Mouse (Mus musculus) spleen, adult 18-20 months (tissue): ENCODE data around the gene Cyp21a1.
A peak's percentile ranks its signal among the peaks of the same experiment; 100 is the strongest.
"Not testable (repeated sequence)": the region's sequence is repeated elsewhere in the genome, so short reads cannot be mapped to it uniquely, and the experiment has no call there.

ENCODE experiments used
- DNase-seq, 2 experiments: peaks; one replicate each; pipeline ENCODE4 v3.0.0; 2022; ENCODE audit warnings: mixed read lengths in 2 of 2

Cyp21a1 gene

DNA sequence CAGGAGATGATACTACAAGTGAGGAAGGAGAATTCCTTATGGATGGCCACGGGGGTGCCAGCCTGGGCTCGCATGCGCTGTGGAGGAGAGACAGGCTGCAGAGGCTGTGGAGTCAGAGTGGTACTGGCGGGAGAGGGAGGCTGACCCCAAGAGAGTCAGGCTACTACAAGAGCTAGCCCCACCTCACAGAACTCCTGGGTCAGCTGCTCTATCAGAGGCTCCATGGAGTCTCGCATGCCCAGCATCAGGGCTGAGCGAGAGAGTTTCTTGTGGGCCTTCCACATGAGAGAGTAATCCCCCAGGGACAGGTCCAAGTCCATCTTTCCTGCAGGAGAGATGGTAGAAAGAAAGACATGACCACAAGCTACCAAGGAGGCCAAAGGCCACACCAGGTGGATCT is 994 bp downstream of the Cyp21a1 start:
- DNase-seq, result not testable (repeated sequence)

DNA sequence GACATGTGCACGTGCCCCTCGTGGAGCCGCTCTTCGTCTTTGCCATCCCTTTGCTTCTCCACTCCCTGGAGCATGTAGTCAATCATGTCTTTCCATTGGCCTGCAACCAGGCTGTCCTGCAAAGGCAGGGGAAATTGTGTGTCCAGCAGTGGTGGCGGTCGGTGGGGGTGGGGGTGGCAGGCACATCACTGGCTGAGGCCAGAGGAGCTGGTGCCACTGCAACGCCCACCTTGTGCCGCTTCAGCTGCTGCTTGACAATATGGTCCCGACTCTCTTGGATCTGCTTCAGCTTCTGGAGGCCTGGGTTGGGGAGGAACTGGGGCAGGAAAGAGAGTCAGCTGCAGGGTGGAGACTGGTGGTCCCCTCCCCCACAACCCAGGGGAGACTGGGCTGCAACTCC is 1.6 kb downstream of the Cyp21a1 start:
- DNase-seq, result not testable (repeated sequence)

DNA sequence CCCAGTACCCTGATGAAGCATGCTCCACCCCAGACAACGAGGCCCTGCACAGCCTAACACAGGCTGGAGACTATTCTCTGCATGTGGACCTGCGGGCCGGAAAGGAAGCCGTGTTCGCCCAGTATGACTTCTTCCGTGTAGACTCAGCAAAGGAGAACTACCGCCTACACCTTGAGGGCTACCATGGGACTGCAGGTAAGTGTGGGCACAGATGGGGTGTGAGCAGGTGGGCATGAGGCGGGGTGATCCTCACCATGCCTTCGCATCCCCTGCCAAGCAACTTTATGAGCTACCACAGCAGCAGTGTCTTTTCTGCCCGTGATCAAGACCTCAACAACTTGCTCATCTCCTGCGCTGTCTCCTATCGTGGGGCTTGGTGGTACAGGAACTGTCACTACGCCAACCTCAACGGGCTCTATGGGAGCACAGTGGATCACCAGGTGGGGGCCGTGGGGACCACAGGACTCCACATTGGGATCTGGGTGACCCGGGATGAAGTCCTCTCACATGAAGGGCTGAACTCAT is 3.5 kb downstream of the Cyp21a1 start:
- DNase-seq, result not testable (repeated sequence)

DNA sequence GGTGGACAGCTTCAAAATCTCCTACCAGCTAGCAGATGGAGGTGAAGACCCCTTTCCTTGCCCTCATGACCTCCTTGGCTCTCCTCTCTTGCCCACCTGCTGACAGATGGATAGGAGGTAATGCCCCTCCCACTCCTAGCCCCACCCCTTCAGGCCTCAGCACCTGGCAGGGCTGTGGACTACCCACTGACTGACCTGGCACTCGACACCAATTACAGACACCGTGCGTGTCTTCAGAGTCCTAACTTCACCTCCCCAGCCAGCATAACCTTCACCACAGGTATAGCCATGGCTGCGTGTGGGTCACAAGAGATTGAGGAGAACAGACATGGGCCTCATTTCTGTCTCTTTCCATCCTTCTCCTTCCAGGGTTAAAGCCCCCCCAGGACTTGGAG is 4.8 kb downstream of the Cyp21a1 start:
- DNase-seq, result no peak

DNA sequence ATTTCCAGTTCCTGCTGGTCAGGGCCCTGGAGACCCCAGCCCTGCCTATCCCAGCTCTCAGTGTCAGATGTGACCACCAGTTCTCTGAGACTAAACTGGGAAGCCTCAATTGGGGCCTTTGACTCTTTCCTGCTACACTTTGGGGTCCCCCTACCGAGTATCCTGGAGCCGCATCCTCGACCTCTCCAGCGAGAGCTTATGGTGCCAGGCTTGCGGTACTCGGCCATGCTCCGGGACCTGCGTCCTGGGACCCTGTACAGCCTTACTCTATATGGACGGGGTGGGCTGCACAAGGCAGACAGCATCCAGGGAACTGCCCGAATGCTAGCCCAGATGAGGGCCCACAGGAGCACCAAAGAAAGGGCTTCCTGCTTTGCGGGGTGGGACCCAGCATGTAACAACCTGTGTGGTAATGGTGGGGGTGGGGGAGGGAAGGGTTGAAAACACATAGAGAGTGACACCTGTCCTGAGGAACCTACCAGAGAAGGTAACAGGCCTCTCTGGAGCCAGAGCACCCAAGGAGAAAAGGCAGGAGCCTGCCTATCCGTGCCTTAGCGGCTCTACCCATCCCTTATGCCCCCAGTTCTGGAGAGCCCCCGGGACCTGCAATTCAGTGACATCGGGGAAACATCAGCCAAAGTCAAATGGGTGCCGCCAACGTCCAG is 5.4 kb downstream of the Cyp21a1 start:
- no peak for DNase-seq

DNA sequence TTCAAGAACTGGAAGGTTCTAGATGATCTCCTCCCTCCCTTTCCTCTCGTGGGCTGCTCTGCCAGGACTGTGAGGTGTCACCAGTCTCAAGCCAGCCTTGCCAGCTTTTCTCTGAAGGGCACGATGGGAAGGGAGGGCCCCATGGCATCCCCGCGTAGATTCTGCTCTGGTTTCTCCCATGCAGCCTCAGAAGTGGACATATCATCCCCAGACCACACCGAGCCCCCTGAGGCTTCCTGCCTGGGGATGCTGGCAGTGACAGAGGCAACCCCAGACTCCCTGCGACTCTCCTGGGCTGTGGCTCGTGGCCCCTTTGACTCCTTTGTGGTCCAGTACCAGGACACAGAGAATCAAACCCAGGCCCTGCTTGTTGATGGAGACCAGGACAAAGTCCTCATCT is 6.3 kb downstream of the Cyp21a1 start:
- not testable (repeated sequence) for DNase-seq

DNA sequence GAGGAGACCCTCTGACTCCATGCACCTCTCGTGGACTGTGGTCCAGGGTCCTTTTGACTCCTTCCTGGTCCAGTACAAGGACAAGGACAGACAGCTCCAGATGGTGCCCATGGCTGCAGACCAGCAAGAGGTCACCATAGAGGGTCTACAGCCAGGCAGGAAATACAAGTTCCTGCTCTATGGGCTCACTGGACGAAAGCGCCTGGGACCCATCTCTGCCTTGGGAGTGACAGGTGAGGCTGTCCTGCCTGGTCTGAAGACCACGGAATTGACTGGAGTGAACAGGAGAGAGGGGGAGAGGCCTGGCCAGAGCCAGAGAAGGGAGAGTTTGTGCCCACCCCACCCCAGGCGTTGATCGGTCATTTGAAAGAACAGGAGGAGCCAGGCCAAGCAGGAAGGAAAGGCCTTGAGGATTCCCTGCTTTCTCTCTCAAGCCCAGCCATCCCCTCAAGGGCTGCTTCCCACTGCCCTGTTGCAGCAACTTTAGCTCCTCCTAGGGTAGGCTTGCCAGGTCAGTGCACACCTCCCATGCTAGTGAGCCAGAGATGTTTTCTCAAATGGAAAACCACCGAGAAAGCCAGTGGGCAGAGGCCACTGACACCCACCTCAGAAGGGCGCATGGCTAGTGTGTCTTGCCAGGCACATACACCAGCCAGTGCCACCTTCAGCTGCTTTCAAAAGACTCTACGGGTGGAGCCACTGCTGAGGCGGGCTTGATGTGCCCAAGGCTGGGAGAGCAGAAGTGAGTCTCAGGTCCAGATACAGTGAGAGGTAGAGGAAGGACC is 7.0 kb downstream of the Cyp21a1 start:
- DNase-seq, result not testable (repeated sequence)

DNA sequence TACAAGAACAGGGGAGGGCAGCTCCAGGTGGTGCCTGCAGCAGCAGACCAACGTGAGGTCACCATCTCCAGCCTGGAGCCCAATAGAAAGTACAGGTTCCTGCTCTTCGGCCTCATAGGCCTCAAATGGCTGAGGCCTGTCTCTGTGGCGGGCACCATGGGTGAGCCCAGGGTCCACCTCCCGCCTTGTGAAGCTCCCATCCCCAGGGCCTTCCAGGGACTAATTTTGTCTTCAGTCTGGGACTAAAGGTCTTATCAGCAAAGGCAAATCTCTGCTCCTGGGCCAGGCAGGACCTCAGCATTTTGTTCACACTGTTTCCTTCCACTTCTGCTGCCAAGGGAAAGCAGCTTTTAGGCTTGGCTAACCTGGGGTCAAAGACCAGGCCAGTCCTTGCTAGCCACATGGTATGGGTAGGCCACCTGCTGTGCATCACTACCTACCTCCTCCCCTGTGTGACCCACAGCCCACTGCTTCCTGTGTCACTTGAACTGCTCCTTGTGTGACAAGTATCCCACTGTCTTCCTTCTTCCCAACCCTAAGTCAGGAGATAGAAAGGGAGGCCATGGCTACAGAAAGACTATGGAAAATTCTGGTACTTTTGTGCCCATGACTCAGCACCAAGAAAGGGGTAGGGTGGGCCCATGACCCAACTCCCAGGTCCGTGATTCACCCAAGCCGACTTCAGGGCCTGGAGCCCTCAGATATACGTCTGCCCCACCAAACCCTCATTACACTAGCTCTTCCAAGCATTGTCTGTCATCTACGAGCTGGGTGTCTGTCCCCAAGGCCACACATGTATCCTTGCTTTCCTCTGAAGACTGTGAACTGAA is 7.8 kb downstream of the Cyp21a1 start:
- DNase-seq, result no peak

DNA sequence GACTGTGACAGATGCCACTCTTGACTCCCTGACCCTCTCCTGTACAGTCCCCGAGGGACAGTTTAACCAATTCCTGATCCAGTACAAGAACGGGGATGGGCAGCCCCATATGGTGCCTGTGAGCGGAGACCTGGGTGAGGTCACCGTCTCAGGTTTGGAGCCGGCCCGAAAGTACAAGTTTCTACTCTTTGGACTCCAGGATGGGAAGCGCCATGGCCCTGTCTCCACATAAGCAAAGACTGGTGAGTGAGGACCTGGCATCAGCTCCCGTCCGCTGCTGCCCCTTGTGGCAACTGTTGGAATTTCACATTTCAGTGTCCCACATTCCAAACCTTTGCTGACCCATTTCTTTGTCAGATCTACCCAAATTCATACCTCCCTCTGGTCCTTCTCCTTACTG is 8.7 kb downstream of the Cyp21a1 start:
- DNase-seq, result peak in 1 of 2 experiments; percentile 47

DNA sequence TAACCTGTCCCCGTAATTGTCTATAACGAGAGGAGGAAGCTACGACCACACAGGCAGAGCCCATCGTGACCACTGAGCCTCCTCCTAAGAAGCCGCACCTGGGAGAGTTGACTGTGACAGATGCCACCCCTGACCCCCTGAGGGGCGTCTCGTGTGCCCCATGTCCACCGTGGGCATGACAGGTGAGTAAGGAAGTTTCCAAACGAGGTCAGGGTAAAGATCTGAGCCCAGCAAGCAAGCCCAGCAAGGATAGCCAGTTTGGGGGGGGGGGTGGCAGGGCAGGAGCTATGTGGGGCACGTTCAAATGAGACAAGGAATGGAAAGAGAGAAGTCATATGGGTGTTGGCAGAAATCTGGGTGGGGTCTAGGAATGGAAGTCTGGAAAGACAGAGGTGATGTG is 9.3 kb downstream of the Cyp21a1 start:
- DNase-seq, result no peak

DNA sequence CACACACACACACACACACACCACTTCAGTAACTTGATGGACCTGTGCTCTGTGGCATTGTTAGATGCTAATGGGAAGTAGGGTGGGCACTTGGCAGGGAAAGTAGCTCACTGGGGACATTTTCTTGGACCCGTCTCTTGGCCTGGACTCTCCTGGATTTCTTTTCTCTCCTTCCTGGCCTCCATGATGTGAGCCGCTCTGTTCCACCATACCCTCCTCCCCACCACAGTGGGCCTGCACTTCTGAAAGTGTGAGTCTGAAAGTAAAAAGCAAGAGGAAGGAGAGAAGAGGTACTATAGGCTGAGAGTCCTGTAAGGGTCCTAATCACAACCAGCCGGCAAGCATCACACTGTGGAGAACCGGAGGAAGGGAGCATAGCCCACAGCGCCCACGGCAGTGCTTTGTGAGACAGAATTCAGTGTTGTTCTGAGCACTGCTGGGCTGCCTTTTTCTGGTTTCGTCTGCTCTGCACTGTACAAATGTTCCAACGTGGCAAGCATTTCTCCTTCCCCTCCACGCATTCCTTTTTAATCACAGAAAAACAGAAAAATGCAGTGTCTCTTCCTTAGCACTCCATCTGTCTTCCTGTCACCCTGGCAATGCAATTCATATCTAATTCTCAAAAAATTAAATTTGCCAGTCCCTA is 26.6 kb downstream of the Cyp21a1 start:
- no peak for DNase-seq

DNA sequence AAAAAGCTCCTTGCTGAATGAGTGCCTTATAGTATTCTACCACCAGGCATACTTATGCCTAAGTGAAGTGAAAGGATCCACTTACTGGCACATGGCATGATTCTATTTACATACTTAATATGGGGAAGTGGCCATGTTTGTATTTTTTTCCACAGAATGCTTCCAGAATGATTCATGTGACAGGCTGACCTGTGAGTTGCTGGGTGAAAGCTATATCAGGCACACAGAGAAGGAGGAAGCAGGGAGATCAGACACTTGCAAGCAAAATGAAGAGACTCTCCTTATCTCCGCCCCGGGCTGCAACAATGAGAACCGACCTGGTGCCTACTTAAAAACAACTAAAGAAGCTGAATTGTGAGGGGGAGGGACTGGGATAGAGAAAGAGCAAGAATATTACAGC is 42.9 kb downstream of the Cyp21a1 start:
- DNase-seq, result no peak
